Mouse (Mus musculus) forebrain, embryonic 15.5 days (tissue): ENCODE data around the gene Ccm2l. TPM values are rescaled to one million over a fixed set of nuclear protein-coding genes. Genes with fewer than 3 reads are reported as not detected.

Source experiments
- ATAC-seq: fragments of 200-750 bp; cut with Nextera tagmentation; replicated peaks from 2 replicates; pipeline ENCODE4 v1.8.0; 2017; ENCODE audit warnings: mild to moderate bottlenecking, moderate TSS enrichment, moderate library complexity
- H3K27ac ChIP-seq: fragments of 300-500 bp; sonication (generic); replicated peaks from 2 replicates; pipeline ENCODE4 v1.5.1; 2015; ENCODE audit warnings: mild to moderate bottlenecking, inconsistent platforms
- H3K27me3 ChIP-seq: fragments of 300-500 bp; sonication (generic); 2 replicates; pipeline ENCODE4 v1.6.1; 2015; ENCODE audit warnings: inconsistent platforms
- H3K36me3 ChIP-seq: fragments of 300-500 bp; sonication (generic); 2 replicates; pipeline ENCODE4 v1.6.1; 2015; ENCODE audit warnings: mild to moderate bottlenecking, inconsistent platforms
- H3K4me1 ChIP-seq: fragments of 300-500 bp; sonication (generic); 2 replicates; pipeline ENCODE4 v1.6.1; 2015; ENCODE audit warnings: inconsistent platforms
- H3K4me2 ChIP-seq: fragments of 300-500 bp; sonication (generic); replicated peaks from 2 replicates; pipeline ENCODE4 v1.6.1; 2015; ENCODE audit warnings: mild to moderate bottlenecking, inconsistent platforms
- H3K4me3 ChIP-seq: fragments of 300-500 bp; sonication (generic); 2 replicates; pipeline ENCODE4 v1.5.1; 2015; ENCODE audit warnings: mild to moderate bottlenecking, inconsistent platforms
- H3K9ac ChIP-seq: fragments of 300-500 bp; sonication (generic); replicated peaks from 2 replicates; pipeline ENCODE4 v1.6.1; 2015; ENCODE audit warnings: mild to moderate bottlenecking, inconsistent platforms
- H3K9me3 ChIP-seq: fragments of 300-500 bp; sonication (generic); 2 replicates; pipeline ENCODE4 v1.6.1; 2016; ENCODE audit warnings: inconsistent platforms
- WGBS: fragments of 180-500 bp; shearing (Covaris S2); methylation state at CpG from one replicate; pipeline ENCODE4 v1.1.7; 2015; ENCODE audit warnings: mixed read lengths; 5-methylcytosine and 5-hydroxymethylcytosine counted together
- polyA plus RNA-seq: library from polyadenylated mRNA; unstranded; fragments of >200 nt; fragmentation: Nextera tagmentation; extraction: Ambion mirVana; gene quantifications from 2 replicates; pipeline ENCODE4 v1.2.1, GENCODE M21; 2015

The Ccm2l gene
- polyA plus RNA-seq, 1 experiment from 2014 or later = 1.1 TPM

DNA sequence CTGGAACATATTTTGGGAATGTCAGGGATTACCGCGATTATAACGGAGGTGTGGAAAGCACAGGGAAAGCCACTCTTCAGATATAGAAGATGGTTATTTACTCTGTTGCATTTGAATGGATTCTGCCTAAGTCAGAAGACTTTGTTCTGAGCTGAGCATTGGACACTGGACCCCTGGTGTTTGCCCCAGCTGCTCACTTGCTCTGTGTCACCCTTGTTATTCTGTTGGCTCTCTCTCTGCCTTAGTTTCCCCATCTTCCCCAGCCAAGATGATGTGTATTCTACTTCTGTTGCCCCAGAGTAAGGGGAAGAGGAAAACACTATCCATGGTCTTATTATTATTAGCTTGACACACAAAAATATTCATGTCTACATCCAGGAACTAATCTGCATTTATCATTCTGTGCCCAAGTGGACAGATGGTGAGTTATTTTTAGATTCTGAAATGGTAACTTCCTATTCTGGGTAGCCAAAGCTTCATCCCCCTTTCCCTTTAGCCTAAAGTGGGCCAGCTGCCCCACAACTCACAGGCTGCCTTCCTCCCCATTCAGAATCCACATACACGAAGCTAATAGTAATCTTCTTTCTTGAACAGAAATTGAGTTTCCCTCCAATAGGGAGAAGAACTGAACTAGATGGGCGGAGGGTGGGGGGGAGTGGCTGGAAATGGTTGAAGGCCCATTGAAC, 32.1 kb upstream of the Ccm2l start:
- peaks cover 75% of the 10 kb centered on the region for H3K4me1 ChIP-seq

DNA sequence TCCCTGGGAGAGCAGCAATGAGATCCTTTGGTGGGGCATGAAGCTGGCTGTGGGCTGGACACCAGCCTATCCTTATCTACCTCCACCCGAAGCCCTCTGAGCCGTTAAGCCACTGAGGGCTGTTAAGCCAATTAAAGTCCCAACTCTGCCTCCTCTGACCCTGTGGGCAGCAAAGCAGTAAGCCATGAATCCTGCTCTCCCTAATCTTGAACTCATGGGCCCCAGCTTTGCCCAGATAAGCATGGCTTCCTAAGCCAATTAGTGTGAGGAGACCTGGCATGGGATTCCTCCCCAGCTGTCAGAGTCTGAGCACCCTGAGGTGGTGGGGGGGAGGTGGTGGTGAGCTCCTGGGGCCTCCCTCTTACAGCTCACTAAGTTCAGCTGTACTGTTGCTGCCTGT, 29.1 kb upstream of the Ccm2l start:
- 11% methylated on average over 2 of the region's 2 CpGs for WGBS
- Histone ChIP-seq H3K36me3 (no peaks in the 10 kb centered on the region), H3K27ac (no peak overlapping the region), H3K9me3 (no peaks in the 10 kb centered on the region), H3K4me3 (no peak overlapping the region), H3K4me2 (no peak overlapping the region), H3K9ac (no peak overlapping the region), H3K27me3 (no peaks in the 10 kb centered on the region), H3K4me1 (peaks cover 69% of the 10 kb centered on the region)
- ATAC-seq = no peak

More for the DNA sequence above, 32.1 kb upstream of the Ccm2l start:
- Histone ChIP-seq H3K4me3 (peak overlapping the region; percentile 53), H3K27ac (peak overlapping the region; percentile 61), H3K9ac (peak overlapping the region; percentile 77), H3K36me3 (no peaks in the 10 kb centered on the region), H3K4me2 (peak overlapping the region; percentile 67), H3K27me3 (peaks cover 6% of the 10 kb centered on the region; the same call in 1 of the 2 replicates), H3K9me3 (no peaks in the 10 kb centered on the region)
- no peak for ATAC-seq
- 58% methylated on average over 5 of the region's 5 CpGs for WGBS

- H3K9ac ChIP-seq = no peak overlapping the region
- no peak overlapping the region for H3K4me3 ChIP-seq
- no peak overlapping the region for H3K4me2 ChIP-seq
- H3K27me3 ChIP-seq = no peaks in the 10 kb centered on the region
- H3K4me1 ChIP-seq = peaks cover 66% of the 10 kb centered on the region
- no peaks in the 10 kb centered on the region for H3K36me3 ChIP-seq
- 0 out of 2 replicates have a peak overlapping the region, but pooled peaks have one; percentile 1 for H3K27ac ChIP-seq
- WGBS = 62% methylated on average over 3 of the region's 3 CpGs
- no peaks in the 10 kb centered on the region for H3K9me3 ChIP-seq
- ATAC-seq = no peak
These were observed 21.9 kb upstream of the Ccm2l start for GRCm38 (mm10) chr2:153043886-153044285.

GRCm38 (mm10) chr2:153045884-153046299, 19.9 kb upstream of the Ccm2l start:
- Histone ChIP-seq H3K4me1 (peaks cover 80% of the 10 kb centered on the region), H3K27ac (peak overlapping the region; percentile 93), H3K9ac (no peak overlapping the region), H3K4me2 (no peak overlapping the region), H3K27me3 (no peaks in the 10 kb centered on the region), H3K4me3 (no peak overlapping the region), H3K36me3 (no peaks in the 10 kb centered on the region), H3K9me3 (no peaks in the 10 kb centered on the region)
- peak; percentile 65 for ATAC-seq
- WGBS = 23% methylated on average over 8 of the region's 8 CpGs

DNA sequence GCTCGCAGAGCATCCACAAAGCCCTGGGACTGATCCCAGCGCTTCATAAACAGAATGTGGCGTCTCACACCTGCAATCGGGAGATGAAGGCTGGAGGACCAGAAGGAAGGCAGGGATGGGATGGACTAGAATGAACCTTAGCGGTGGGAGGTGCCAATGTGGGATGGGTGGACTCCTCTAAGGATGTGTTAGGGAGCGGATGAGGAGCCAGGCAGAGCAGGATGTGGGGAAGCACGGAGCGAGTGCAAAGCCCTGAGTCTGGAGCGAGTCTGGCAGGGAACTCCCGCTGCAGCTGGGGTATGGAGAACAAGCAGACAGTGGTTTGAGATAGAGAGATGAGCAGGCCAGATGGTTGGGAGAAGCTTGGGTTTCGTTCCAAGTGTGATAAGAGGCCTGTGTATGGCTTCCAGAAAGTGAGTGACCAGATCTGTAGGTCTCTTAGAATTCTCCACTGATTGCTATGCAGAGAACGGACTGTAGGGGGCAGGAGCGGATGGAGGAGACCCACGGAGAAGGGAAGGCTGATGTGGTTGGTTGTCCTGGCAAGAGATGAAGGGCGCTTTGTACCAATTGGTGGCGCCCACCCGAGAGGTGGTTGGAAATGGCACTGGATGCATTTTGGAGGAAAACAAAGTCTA, 17.8 kb upstream of the Ccm2l start:
- Histone ChIP-seq H3K4me2 (no peak overlapping the region), H3K36me3 (no peaks in the 10 kb centered on the region), H3K27me3 (peaks cover 11% of the 10 kb centered on the region; the same call in 1 of the 2 replicates), H3K27ac (peak overlapping the region; percentile 93), H3K4me3 (no peak overlapping the region), H3K4me1 (peaks cover 65% of the 10 kb centered on the region), H3K9ac (no peak overlapping the region), H3K9me3 (no peaks in the 10 kb centered on the region)
- WGBS = 32% methylated on average over 17 of the region's 17 CpGs
- ATAC-seq = no peak

- Histone ChIP-seq H3K27ac (peak overlapping the region; percentile 93), H3K27me3 (peaks cover 15% of the 10 kb centered on the region; the same call in 1 of the 2 replicates), H3K9me3 (no peaks in the 10 kb centered on the region), H3K36me3 (0 out of 2 replicates have a peak, but pooled peaks cover 3% of the 10 kb centered on the region), H3K4me3 (no peak overlapping the region), H3K4me1 (peaks cover 51% of the 10 kb centered on the region), H3K4me2 (no peak overlapping the region), H3K9ac (no peak overlapping the region)
- WGBS = 27% methylated on average over 9 of the region's 9 CpGs
- ATAC-seq = peak; percentile 74
These were observed 16.3 kb upstream of the Ccm2l start for GRCm38 (mm10) chr2:153049288-153049996.

GRCm38 (mm10) chr2:153049997-153050358, 15.8 kb upstream of the Ccm2l start:
- no peaks in the 10 kb centered on the region for H3K9me3 ChIP-seq
- peaks cover 6% of the 10 kb centered on the region; the same call in 1 of the 2 replicates for H3K36me3 ChIP-seq
- no peak overlapping the region for H3K9ac ChIP-seq
- ATAC-seq = no peak
- no peak overlapping the region for H3K4me3 ChIP-seq
- no peak overlapping the region for H3K4me2 ChIP-seq
- peaks cover 15% of the 10 kb centered on the region; the same call in 1 of the 2 replicates for H3K27me3 ChIP-seq
- peak overlapping the region; percentile 93 for H3K27ac ChIP-seq
- WGBS = 69% methylated on average over 4 of the region's 4 CpGs
- H3K4me1 ChIP-seq = peaks cover 49% of the 10 kb centered on the region

DNA sequence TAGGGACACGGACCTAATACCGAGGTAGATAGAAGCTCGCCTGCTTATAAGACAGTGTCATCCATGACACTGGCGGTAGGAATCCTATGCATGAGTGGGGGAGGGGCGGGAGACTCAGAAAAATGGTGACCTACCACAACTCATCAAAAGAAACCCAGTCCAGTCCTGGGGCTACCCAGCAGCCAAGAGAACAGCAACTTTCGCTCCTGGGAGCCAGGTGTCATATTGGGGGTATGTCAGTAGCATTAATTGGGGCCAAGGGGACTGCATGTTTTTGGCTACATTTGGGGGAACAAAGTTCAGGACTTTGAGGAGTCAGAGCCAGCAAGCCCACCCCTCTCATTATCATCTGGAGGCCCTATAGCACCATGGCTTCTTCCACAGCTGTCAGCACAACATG, 14.7 kb upstream of the Ccm2l start:
- Histone ChIP-seq H3K27ac (no peak overlapping the region), H3K27me3 (peaks cover 15% of the 10 kb centered on the region; the same call in 1 of the 2 replicates), H3K4me3 (no peak overlapping the region), H3K9me3 (no peaks in the 10 kb centered on the region), H3K4me1 (peaks cover 40% of the 10 kb centered on the region), H3K9ac (no peak overlapping the region), H3K36me3 (peaks cover 6% of the 10 kb centered on the region; the same call in 1 of the 2 replicates), H3K4me2 (no peak overlapping the region)
- WGBS = 86% methylated on average over 6 of the region's 6 CpGs
- ATAC-seq = no peak

DNA sequence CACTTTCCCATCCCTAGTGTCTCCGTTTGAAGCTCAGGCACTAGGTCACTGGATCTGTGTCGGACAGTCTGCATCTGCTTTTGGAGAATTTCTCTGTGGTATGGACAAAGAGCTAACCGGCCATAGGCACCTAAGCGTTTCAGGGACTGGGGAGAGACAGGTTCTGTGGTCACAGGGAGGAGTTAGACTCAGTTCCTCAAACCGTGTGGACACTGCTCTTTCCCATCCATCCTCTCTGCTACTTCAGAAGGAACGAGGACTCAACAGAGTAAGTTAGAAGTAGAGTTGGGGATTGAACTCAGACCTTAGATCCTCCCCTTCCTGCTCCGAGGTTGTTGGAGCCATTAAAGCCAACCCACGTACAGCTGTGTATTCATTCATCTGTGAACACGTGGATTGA, 14.2 kb upstream of the Ccm2l start:
- WGBS = 80% methylated on average over 9 of the region's 9 CpGs

DNA sequence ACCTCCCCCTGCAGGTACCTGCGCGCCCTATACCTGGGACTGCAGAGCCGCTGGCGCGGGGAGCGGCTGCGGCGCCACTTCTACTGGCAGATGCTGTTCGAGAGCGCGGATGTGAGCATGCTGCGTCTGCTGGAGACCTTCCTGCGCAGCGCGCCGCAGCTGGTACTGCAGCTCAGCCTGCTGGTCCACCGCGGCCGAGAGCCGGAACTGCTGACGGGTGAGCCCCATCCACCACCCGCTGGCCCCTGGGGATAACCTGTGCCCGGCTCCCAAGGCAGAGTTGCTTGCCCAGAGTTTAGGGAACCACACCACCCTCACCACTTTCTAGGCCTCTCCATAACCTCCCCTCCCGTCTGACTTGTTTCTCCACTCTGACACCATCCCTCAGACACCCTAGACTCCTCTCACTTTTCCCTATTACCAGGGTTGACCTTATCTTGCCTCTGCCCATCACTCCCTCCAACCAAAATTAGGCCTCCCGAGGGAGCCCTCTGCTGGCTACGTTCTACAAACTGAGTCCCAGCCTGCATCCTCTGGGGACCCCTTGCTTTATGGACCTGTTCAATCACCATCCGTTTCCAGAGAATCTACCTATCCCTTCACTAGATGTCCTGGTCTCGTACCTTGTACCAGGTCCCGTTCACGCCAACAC, 12.9 kb upstream of the Ccm2l start:
- Histone ChIP-seq H3K4me3 (no peak overlapping the region), H3K36me3 (peaks cover 6% of the 10 kb centered on the region; the same call in 1 of the 2 replicates), H3K27me3 (peaks cover 15% of the 10 kb centered on the region; the same call in 1 of the 2 replicates), H3K27ac (no peak overlapping the region), H3K4me2 (no peak overlapping the region), H3K4me1 (peaks cover 29% of the 10 kb centered on the region), H3K9me3 (no peaks in the 10 kb centered on the region), H3K9ac (no peak overlapping the region)
- 9% methylated on average over 30 of the region's 30 CpGs for WGBS
- no peak for ATAC-seq

More for the DNA sequence above, 14.2 kb upstream of the Ccm2l start:
- H3K9me3 ChIP-seq = no peaks in the 10 kb centered on the region
- H3K4me1 ChIP-seq = peaks cover 35% of the 10 kb centered on the region
- H3K36me3 ChIP-seq = peaks cover 6% of the 10 kb centered on the region; the same call in 1 of the 2 replicates
- H3K27me3 ChIP-seq = peaks cover 15% of the 10 kb centered on the region; the same call in 1 of the 2 replicates
- no peak overlapping the region for H3K27ac ChIP-seq
- ATAC-seq = no peak
- no peak overlapping the region for H3K4me3 ChIP-seq
- H3K4me2 ChIP-seq = no peak overlapping the region
- H3K9ac ChIP-seq = no peak overlapping the region

GRCm38 (mm10) chr2:153053896-153054295, 11.9 kb upstream of the Ccm2l start:
- no peak overlapping the region for H3K4me2 ChIP-seq
- H3K9ac ChIP-seq = no peak overlapping the region
- H3K36me3 ChIP-seq = peaks cover 6% of the 10 kb centered on the region; the same call in 1 of the 2 replicates
- no peak for ATAC-seq
- peaks cover 19% of the 10 kb centered on the region for H3K4me1 ChIP-seq
- no peak overlapping the region for H3K27ac ChIP-seq
- WGBS = 91% methylated on average over 8 of the region's 8 CpGs
- no peaks in the 10 kb centered on the region for H3K9me3 ChIP-seq
- no peak overlapping the region for H3K4me3 ChIP-seq
- peaks cover 15% of the 10 kb centered on the region; the same call in 1 of the 2 replicates for H3K27me3 ChIP-seq
